Mouse (Mus musculus) small intestine, adult 2 months (tissue): ENCODE results near the gene Zdhhc18. TPM values are rescaled to one million over a fixed set of nuclear protein-coding genes. Genes with fewer than 3 reads are reported as not detected.

ENCODE experiments used
- H3K27ac ChIP-seq: fragments of 200-500 bp; 2 replicates; pipeline ENCODE4 v1.5.1; 2012; ENCODE audit warnings: low read depth, low read length, control low read depth, inconsistent platforms; ENCODE audit not compliant: insufficient read depth
- H3K27me3 ChIP-seq: fragments of 200-500 bp; 2 replicates; pipeline ENCODE4 v1.6.1; 2012; ENCODE audit warnings: mild to moderate bottlenecking, moderate library complexity, low read length, inconsistent platforms; ENCODE audit not compliant: control insufficient read depth, insufficient read depth
- H3K36me3 ChIP-seq: fragments of 200-500 bp; 2 replicates; pipeline ENCODE4 v1.6.1; 2012; ENCODE audit warnings: mild to moderate bottlenecking, low read length, control low read depth, inconsistent platforms; ENCODE audit not compliant: control insufficient read depth, insufficient read depth
- H3K4me1 ChIP-seq: fragments of 200-500 bp; 2 replicates; pipeline ENCODE4 v1.6.1; 2012; ENCODE audit warnings: low read length, inconsistent platforms, mixed read lengths; ENCODE audit not compliant: control insufficient read depth, insufficient read depth, insufficient read length
- H3K4me3 ChIP-seq: fragments of 200-500 bp; 2 replicates; pipeline ENCODE4 v1.5.1; 2012; ENCODE audit warnings: low read depth, mild to moderate bottlenecking, control low read depth, inconsistent platforms, low read length, moderate library complexity
- CTCF ChIP-seq: fragments of 200-500 bp; IDR thresholded peaks from 2 replicates; pipeline ENCODE4 v1.5.1; 2012; ENCODE audit warnings: low read depth, mild to moderate bottlenecking, control low read depth, inconsistent platforms, low read length, moderate library complexity, mixed read lengths; ENCODE audit not compliant: insufficient replicate concordance, insufficient read length; ENCODE audit errors: extremely low read depth
- POLR2A ChIP-seq: fragments of 200-500 bp; IDR thresholded peaks from 2 replicates; pipeline ENCODE4 v1.6.1; 2012; ENCODE audit warnings: low read depth, mild to moderate bottlenecking, control low read depth, inconsistent platforms, low read length, moderate library complexity
- WGBS: fragments of 180-500 bp; shearing (Covaris S2); methylation state at CpG from one replicate; pipeline ENCODE4 v1.1.7; 2018; 5-methylcytosine and 5-hydroxymethylcytosine counted together
- polyA plus RNA-seq: library from polyadenylated mRNA; depleted of rRNA; stranded (reverse); fragments of >200 nt; gene quantifications from 2 replicates; pipeline ENCODE4 v1.2.3, GENCODE M21; 2012; rRNA removed

Zdhhc18 gene
- polyA plus RNA-seq, 1 experiment: 36.7 TPM

DNA sequence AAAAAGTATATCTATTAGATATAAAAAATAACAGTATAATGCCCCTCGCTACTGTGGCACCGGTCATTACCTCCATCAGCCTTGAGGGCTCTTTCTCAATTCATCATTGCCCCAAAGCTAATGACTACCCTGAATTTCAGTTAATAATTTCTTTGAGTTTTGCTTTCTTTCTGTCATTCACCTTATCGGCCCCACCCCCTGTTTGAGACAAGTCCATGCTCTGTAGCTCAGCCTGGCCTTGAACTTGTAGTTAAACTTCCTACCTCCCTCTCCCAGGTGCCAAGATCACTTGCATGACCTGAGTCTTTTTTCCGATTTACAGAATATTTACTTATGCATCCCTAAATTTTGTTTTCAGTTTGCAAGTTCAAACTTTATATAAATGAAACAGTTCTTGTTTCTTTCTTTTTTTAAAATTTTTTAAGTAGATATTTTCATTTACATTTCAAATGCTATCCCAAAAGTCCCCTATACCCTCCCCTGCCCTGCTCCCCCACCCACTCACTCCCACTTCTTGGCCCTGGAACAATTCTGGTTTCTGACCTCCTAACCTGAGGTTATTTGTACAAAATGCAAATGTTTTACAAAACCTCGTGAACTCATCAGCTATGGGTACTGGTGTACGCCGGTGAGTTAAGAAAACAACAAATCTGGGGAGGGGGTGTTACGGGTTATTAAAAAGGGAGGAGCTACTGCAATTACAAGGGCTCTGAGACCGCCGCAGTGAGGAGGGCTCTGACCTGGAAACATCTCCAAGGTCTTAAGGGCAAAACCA lies 80.5 kb downstream of the Zdhhc18 start:
- Histone ChIP-seq H3K4me3 (peak overlapping the region; percentile 38), H3K27ac (peak overlapping the region; percentile 63), H3K36me3 (no peaks in the 10 kb centered on the region), H3K27me3 (no peaks in the 10 kb centered on the region), H3K4me1 (peaks cover 7% of the 10 kb centered on the region)
- no peak for TF ChIP-seq POLR2A
- no peak for TF ChIP-seq CTCF
- 33% methylated on average over 10 of the region's 10 CpGs for WGBS

DNA sequence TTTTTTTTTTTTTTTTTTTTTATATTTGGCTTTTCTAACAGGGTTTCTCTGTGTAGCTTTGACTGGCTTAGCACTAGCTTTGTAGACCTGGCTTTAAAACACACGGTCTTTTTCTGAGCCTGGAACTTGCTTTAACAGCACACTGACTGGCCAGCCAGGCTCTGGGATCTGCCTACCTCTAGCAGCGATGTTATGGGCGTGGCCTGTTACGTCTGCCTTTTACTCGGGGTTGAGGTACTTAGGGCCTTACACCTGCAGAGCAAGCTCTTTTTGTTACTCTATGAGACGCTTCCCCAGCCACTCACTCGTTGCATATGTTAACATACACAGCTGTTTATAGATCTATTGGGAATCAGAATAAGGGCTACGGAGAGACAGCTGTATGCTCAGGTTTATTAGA lies 82.7 kb downstream of the Zdhhc18 start:
- no peaks in the 10 kb centered on the region for H3K36me3 ChIP-seq
- H3K4me1 ChIP-seq: peaks cover 6% of the 10 kb centered on the region
- no peaks in the 10 kb centered on the region for H3K27me3 ChIP-seq
- WGBS: 11% methylated on average over 8 of the region's 8 CpGs
- no peak overlapping the region for H3K27ac ChIP-seq
- TF ChIP-seq POLR2A: no peak
- no peak for TF ChIP-seq CTCF
- H3K4me3 ChIP-seq: no peak overlapping the region

DNA sequence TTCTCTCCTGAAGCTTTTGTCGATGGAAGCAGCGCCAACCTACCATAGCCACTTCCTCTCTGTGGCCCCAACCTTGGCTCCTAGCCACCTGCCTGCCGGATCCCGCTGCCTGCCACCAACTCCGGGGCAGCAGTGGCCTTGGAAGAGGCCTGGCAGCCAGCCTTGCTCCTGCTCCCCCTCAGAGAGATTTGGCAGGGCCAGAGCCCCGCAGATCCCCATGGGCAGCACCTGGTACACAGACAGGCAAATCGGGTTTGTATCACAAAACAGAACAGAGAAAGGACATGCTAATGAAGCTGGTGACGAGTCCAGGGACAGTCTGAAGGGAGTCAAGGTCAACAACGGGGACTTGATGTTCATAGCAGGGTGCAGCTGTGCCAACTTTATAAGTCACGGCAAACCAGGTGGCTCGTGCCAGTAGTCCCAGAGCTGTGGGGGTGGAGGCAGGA lies 86.8 kb downstream of the Zdhhc18 start:
- peaks cover 6% of the 10 kb centered on the region for H3K4me1 ChIP-seq
- no peaks in the 10 kb centered on the region for H3K27me3 ChIP-seq
- no peak overlapping the region for H3K27ac ChIP-seq
- H3K36me3 ChIP-seq: no peaks in the 10 kb centered on the region
- no peak for TF ChIP-seq CTCF
- TF ChIP-seq POLR2A: no peak
- WGBS: 11% methylated on average over 11 of the region's 11 CpGs
- no peak overlapping the region for H3K4me3 ChIP-seq

DNA sequence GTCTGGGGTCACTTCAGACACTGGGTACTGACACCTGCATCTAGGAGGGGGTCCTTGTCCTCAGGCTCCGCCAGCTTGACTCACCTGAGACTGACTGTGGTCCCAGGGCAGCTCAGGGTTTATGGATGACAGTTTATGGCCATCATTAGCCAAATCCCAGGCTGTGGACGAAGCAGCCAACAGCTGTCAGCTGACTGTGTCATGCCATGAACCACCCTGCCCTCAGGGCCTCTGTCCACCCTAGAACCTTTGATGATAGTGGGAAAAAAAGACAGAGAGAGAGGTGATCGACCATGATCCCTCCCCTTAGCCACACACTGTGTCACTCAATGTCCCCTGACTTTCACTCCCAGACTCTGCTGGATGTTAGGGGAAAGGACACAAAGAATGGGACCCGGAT lies 88.3 kb downstream of the Zdhhc18 start:
- Histone ChIP-seq H3K36me3 (no peaks in the 10 kb centered on the region), H3K4me1 (peaks cover 6% of the 10 kb centered on the region; the same call in 1 of the 2 replicates), H3K27ac (no peak overlapping the region), H3K4me3 (no peak overlapping the region), H3K27me3 (no peaks in the 10 kb centered on the region)
- 67% methylated on average over 4 of the region's 4 CpGs for WGBS
- TF ChIP-seq POLR2A (no peak), CTCF (no peak)

DNA sequence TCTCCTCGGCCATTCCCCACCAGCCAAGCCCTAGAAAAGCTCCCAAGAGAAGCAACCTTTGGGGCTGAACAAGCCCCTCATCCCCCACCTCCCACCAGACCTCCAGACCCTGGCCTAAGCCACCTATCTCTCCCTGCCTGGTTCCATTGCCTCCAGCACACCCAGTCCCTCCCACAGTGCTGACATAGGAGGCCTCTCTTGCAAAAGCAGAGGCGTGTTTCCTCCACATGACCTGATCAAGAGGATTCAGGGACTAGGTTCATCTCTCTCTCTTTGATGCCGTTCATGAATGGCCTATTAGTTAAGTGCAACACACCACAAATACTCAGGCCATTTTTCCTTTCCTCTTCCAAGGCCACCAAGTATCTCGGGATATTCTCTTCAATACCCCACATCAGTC lies 90.1 kb downstream of the Zdhhc18 start:
- peaks cover 6% of the 10 kb centered on the region; the same call in 1 of the 2 replicates for H3K4me1 ChIP-seq
- no peak overlapping the region for H3K4me3 ChIP-seq
- TF ChIP-seq CTCF: no peak
- TF ChIP-seq POLR2A: no peak
- H3K27ac ChIP-seq: no peak overlapping the region
- WGBS: 83% methylated on average over 4 of the region's 4 CpGs
- H3K36me3 ChIP-seq: no peaks in the 10 kb centered on the region
- H3K27me3 ChIP-seq: no peaks in the 10 kb centered on the region

DNA sequence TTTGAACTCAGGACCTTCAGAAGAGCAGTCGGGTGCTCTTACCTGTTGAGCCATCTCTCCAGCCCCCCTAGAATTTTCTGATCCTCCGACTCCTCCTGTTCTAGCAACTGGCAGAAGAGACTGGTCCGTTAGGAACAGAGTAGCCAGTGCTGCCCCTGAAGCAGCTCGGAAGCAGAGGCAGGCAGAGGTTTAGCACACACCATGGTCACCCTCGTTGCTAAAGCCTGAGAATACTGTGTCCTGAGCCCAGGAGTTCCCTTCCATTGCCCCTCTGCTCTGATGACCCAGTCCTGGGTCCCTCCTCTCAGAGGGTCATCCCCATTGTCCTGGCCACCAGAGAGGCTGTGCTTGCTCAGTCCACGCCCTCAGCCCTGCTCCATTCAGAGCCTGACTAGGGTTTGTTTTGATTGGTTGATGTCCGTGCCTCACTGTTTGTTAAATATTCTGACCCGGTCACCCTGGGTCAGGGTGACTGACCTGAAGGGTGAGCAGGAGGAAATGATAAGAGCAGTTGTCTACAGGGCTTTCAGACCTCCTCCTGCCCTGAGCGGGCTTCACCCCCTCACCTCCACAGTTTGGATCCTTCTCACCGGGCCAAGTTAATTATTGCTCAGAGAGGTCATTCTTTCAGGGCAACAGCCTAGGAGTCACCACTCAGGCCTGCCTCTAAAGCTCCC lies 92.8 kb downstream of the Zdhhc18 start:
- no peaks in the 10 kb centered on the region for H3K36me3 ChIP-seq
- no peaks in the 10 kb centered on the region for H3K27me3 ChIP-seq
- no peak overlapping the region for H3K27ac ChIP-seq
- peaks cover 18% of the 10 kb centered on the region for H3K4me1 ChIP-seq
- 50% methylated on average over 10 of the region's 10 CpGs for WGBS
- TF ChIP-seq CTCF: no peak
- TF ChIP-seq POLR2A: no peak
- peak overlapping the region; percentile 7; the same call in 1 of the 2 replicates for H3K4me3 ChIP-seq

Other genes with a start within 250 kb of the Zdhhc18 start
- gene Tent5b, start 170.0 kb downstream of the Zdhhc18 start, polyA plus RNA-seq: 1.8 and 2.1 TPM in 2 replicates
- 6.1 and 6.2 TPM in 2 replicates for gene Trnp1, start 151.6 kb downstream of the Zdhhc18 start, polyA plus RNA-seq
- gene Kdf1, start 131.2 kb downstream of the Zdhhc18 start, polyA plus RNA-seq: 44.4 and 71.0 TPM in 2 replicates
- gene Nudc, start 104.2 kb downstream of the Zdhhc18 start, polyA plus RNA-seq: 9.3 and 16.1 TPM in 2 replicates
- 1.8 and 23.0 TPM in 2 replicates for gene Nr0b2, start 96.8 kb downstream of the Zdhhc18 start, polyA plus RNA-seq
- gene Gpatch3, start 75.4 kb downstream of the Zdhhc18 start, polyA plus RNA-seq: 4.1 and 7.3 TPM in 2 replicates
- 40.7 and 77.8 TPM in 2 replicates for gene Gpn2, start 65.8 kb downstream of the Zdhhc18 start, polyA plus RNA-seq
- 175 and 423 TPM in 2 replicates for gene Sfn, start 48.0 kb downstream of the Zdhhc18 start, polyA plus RNA-seq
- 6.0 and 8.9 TPM in 2 replicates for gene Pigv, start 22.5 kb upstream of the Zdhhc18 start, polyA plus RNA-seq
- gene Arid1a, start 106.6 kb upstream of the Zdhhc18 start, polyA plus RNA-seq: 42.1 and 74.9 TPM in 2 replicates
- 91.5 and 220 TPM in 2 replicates for gene Rps6ka1, start 237.6 kb upstream of the Zdhhc18 start, polyA plus RNA-seq